Mouse (Mus musculus): ENCODE results near the gene Dcun1d4. TPM values are rescaled to one million over a fixed set of nuclear protein-coding genes. Genes with fewer than 3 reads are reported as not detected.

Gene Dcun1d4
- polyA plus RNA-seq (2015; fragmentation: Illumina TruSeq; extraction: RNeasy Lipid Tissue Mini Kit (QIAGEN cat#74804); ENCODE audit: low read depth, low replicate concordance) = 78.7 TPM

GRCm38 (mm10) chr5:73480700-73481099 is at the start of gene Dcun1d4:
Dcun1d4 (plus strand) TSS chr5:73481000.

Other genes with a start within 250 kb of the Dcun1d4 start
- 31.2 TPM for gene Fryl, start 224.4 kb upstream of the Dcun1d4 start, polyA plus RNA-seq (2015; fragmentation: Illumina TruSeq; extraction: RNeasy Lipid Tissue Mini Kit (QIAGEN cat#74804); ENCODE audit: low read depth, low replicate concordance)
- 598 TPM for gene Ociad1, start 188.2 kb upstream of the Dcun1d4 start, polyA plus RNA-seq (2015; fragmentation: Illumina TruSeq; extraction: RNeasy Lipid Tissue Mini Kit (QIAGEN cat#74804); ENCODE audit: low read depth, low replicate concordance)
- 99.5 TPM for gene Ociad2, start 140.0 kb upstream of the Dcun1d4 start, polyA plus RNA-seq (2015; fragmentation: Illumina TruSeq; extraction: RNeasy Lipid Tissue Mini Kit (QIAGEN cat#74804); ENCODE audit: low read depth, low replicate concordance)
- 1.7 TPM for gene Cwh43, start 74.9 kb upstream of the Dcun1d4 start, polyA plus RNA-seq (2015; fragmentation: Illumina TruSeq; extraction: RNeasy Lipid Tissue Mini Kit (QIAGEN cat#74804); ENCODE audit: low read depth, low replicate concordance)
- gene Lrrc66, start 151.5 kb downstream of the Dcun1d4 start, polyA plus RNA-seq (2015; fragmentation: Illumina TruSeq; extraction: RNeasy Lipid Tissue Mini Kit (QIAGEN cat#74804); ENCODE audit: low read depth, low replicate concordance) = not detected
- gene Sgcb, start 166.8 kb downstream of the Dcun1d4 start, polyA plus RNA-seq (2015; fragmentation: Illumina TruSeq; extraction: RNeasy Lipid Tissue Mini Kit (QIAGEN cat#74804); ENCODE audit: low read depth, low replicate concordance) = 48.3 TPM
- gene Spata18, start 170.4 kb downstream of the Dcun1d4 start, polyA plus RNA-seq (2015; fragmentation: Illumina TruSeq; extraction: RNeasy Lipid Tissue Mini Kit (QIAGEN cat#74804); ENCODE audit: low read depth, low replicate concordance) = 2.2 TPM